Mouse (Mus musculus) macrophage (primary cell): Measurements from ENCODE around the gene Tcte2. TPM values are rescaled to one million over a fixed set of nuclear protein-coding genes. Genes with fewer than 3 reads are reported as not detected.

Experiments used
- polyA plus RNA-seq: library from polyadenylated mRNA; stranded (reverse); fragments of 250-400 nt; gene quantifications from 3 replicates; pipeline ENCODE4 v1.2.4, GENCODE M21; 2018; ENCODE audit warnings: inconsistent platforms

Gene Tcte2
- polyA plus RNA-seq, 1 experiment from 2014 or later = not detected

Other genes starting within 250 kb of the Tcte2 start
- 6.6 to 17.4 TPM (median 10.4 TPM) in 3 replicates for gene Afdn, start 1.3 kb downstream of the Tcte2 start, polyA plus RNA-seq
- not detected in 3 replicates for gene Gm7168, start 186.5 kb upstream of the Tcte2 start, polyA plus RNA-seq
- gene Gm7356, start 241.9 kb upstream of the Tcte2 start, polyA plus RNA-seq = not detected in 3 replicates